In genomic region chr2:101967152-101967551, GRCm38 (mm10) we compare ENCODE assay signal across 8 mouse cellular contexts.
A peak's percentile ranks its signal among the peaks of the same experiment; 100 is the strongest.
DNase-seq lines count a peak whose midpoint lies in the region; ATAC-seq lines count a peak whose summit lies in the region.

No protein-coding gene starts in this region.

- H3K4me3 ChIP-seq in heart, embryonic 14.5 days (ENCODE audit: control insufficient read depth in 1 of 2, insufficient read depth in 1 of 2, low read depth in 1 of 2, low read length in 2 of 2), result no peak overlapping the region
- no peak overlapping the region for H3K4me3 ChIP-seq in neural tube, embryonic 13.5 days
- no peak overlapping the region for H3K4me3 ChIP-seq in neural tube, embryonic 15.5 days (replicated peaks)
- no peak overlapping the region for H3K4me3 ChIP-seq in limb, embryonic 12.5 days (replicated peaks)
- H3K4me3 ChIP-seq in stomach, embryonic 16.5 days (replicated peaks; ENCODE audit: low read length), result no peak overlapping the region

- intact Hi-C loops in heart, postnatal 14 days (cut with DNase I), result no loop called here

- no peaks in the 10 kb centered on the region for H3K27me3 ChIP-seq in heart, embryonic 14.5 days (ENCODE audit: control insufficient read depth, insufficient read depth, low read length)
- H3K27me3 ChIP-seq in neural tube, embryonic 13.5 days, result no peaks in the 10 kb centered on the region
- no peaks in the 10 kb centered on the region for H3K27me3 ChIP-seq in neural tube, embryonic 15.5 days (replicated peaks)
- no peaks in the 10 kb centered on the region for H3K27me3 ChIP-seq in limb, embryonic 12.5 days
- no peaks in the 10 kb centered on the region for H3K27me3 ChIP-seq in stomach, embryonic 16.5 days (ENCODE audit: control insufficient read depth, insufficient read depth, low read length)

- peak overlapping the region in 1 of 2 experiments; percentile 37; a peak in 1 of 4 replicates for H3K27ac ChIP-seq in heart, embryonic 14.5 days (replicated peaks in 1 of 2; ENCODE audit: control insufficient read depth in 1 of 2, insufficient read depth in 1 of 2, low read depth in 2 of 2, low read length in 2 of 2)
- peak overlapping the region; percentile 53 for H3K27ac ChIP-seq in neural tube, embryonic 13.5 days (replicated peaks)
- no peak overlapping the region for H3K27ac ChIP-seq in neural tube, embryonic 15.5 days (replicated peaks)
- peak overlapping the region; percentile 53 for H3K27ac ChIP-seq in limb, embryonic 12.5 days
- H3K27ac ChIP-seq in stomach, embryonic 16.5 days (ENCODE audit: low read length), result peak overlapping the region; percentile 60

- peaks cover 12 to 22% of the 10 kb centered on the region in 2 experiments for H3K4me1 ChIP-seq in heart, embryonic 14.5 days (ENCODE audit: control insufficient read depth in 2 of 2, insufficient read depth in 2 of 2, low read length in 2 of 2)
- H3K4me1 ChIP-seq in neural tube, embryonic 13.5 days (replicated peaks), result peaks cover 68% of the 10 kb centered on the region
- H3K4me1 ChIP-seq in neural tube, embryonic 15.5 days, result peaks cover 47% of the 10 kb centered on the region
- peaks cover 73% of the 10 kb centered on the region for H3K4me1 ChIP-seq in limb, embryonic 12.5 days (replicated peaks)
- H3K4me1 ChIP-seq in stomach, embryonic 16.5 days (ENCODE audit: control insufficient read depth, insufficient read depth, low read length), result peaks cover 14% of the 10 kb centered on the region

- DNase-seq in heart, postnatal 14 days, result no peak
- no peak for DNase-seq in frontal cortex, postnatal 25 days (ENCODE audit: low spot score in 2 of 2)
- no peak for DNase-seq in lung, postnatal 10 days

- WGBS in heart, embryonic 14.5 days, result 25% methylated on average over 7 of the region's 7 CpGs
- WGBS in neural tube, embryonic 13.5 days, result 34% methylated on average over 7 of the region's 7 CpGs
- WGBS in neural tube, embryonic 15.5 days, result 36% methylated on average over 7 of the region's 7 CpGs
- 42% methylated on average over 7 of the region's 7 CpGs for WGBS in limb, embryonic 12.5 days
- WGBS in stomach, embryonic 16.5 days, result 56% methylated on average over 7 of the region's 7 CpGs

- no peaks in the 10 kb centered on the region for H3K36me3 ChIP-seq in heart, embryonic 14.5 days (ENCODE audit: control insufficient read depth, insufficient read depth, low read length)
- H3K36me3 ChIP-seq in neural tube, embryonic 13.5 days, result no peaks in the 10 kb centered on the region
- H3K36me3 ChIP-seq in neural tube, embryonic 15.5 days, result no peaks in the 10 kb centered on the region
- H3K36me3 ChIP-seq in limb, embryonic 12.5 days, result no peaks in the 10 kb centered on the region
- H3K36me3 ChIP-seq in stomach, embryonic 16.5 days (ENCODE audit: control insufficient read depth, insufficient read depth, low read length), result no peaks in the 10 kb centered on the region

- no peak overlapping the region for H3K9ac ChIP-seq in heart, embryonic 14.5 days (ENCODE audit: low read length)
- no peak overlapping the region for H3K9ac ChIP-seq in neural tube, embryonic 13.5 days
- no peak overlapping the region for H3K9ac ChIP-seq in neural tube, embryonic 15.5 days (replicated peaks)
- no peak overlapping the region for H3K9ac ChIP-seq in limb, embryonic 12.5 days (replicated peaks)
- no peak overlapping the region for H3K9ac ChIP-seq in stomach, embryonic 16.5 days (ENCODE audit: low read length)

- no peak for ATAC-seq in heart, embryonic 14.5 days (ENCODE audit: insufficient number of reproducible peaks, insufficient read depth, low FRiP score, low read depth)
- no peak for ATAC-seq in neural tube, embryonic 13.5 days (ENCODE audit: low read depth)
- ATAC-seq in neural tube, embryonic 15.5 days (ENCODE audit: low FRiP score), result no peak
- ATAC-seq in limb, embryonic 12.5 days (ENCODE audit: insufficient number of reproducible peaks, insufficient read depth, low FRiP score, low TSS enrichment, low read depth), result no peak
- no peak for ATAC-seq in stomach, embryonic 16.5 days (ENCODE audit: insufficient read depth, low FRiP score)

- no peaks in the 10 kb centered on the region for H3K9me3 ChIP-seq in heart, embryonic 14.5 days (ENCODE audit: control insufficient read depth, low read length)
- H3K9me3 ChIP-seq in neural tube, embryonic 13.5 days, result no peaks in the 10 kb centered on the region
- no peaks in the 10 kb centered on the region for H3K9me3 ChIP-seq in neural tube, embryonic 15.5 days (replicated peaks)
- H3K9me3 ChIP-seq in limb, embryonic 12.5 days, result no peaks in the 10 kb centered on the region
- no peaks in the 10 kb centered on the region for H3K9me3 ChIP-seq in stomach, embryonic 16.5 days (replicated peaks; ENCODE audit: control insufficient read depth, low read length)

- H3K4me2 ChIP-seq in heart, embryonic 14.5 days (ENCODE audit: low read length), result 0 out of 2 replicates have a peak overlapping the region, but pooled peaks have one; percentile 4
- H3K4me2 ChIP-seq in neural tube, embryonic 13.5 days, result no peak overlapping the region
- H3K4me2 ChIP-seq in neural tube, embryonic 15.5 days, result no peak overlapping the region
- no peak overlapping the region for H3K4me2 ChIP-seq in limb, embryonic 12.5 days
- H3K4me2 ChIP-seq in stomach, embryonic 16.5 days (ENCODE audit: low read depth, low read length), result no peak overlapping the region
